Mouse (Mus musculus): Measurements from ENCODE around the gene Fam114a2. TPM values are rescaled to one million over a fixed set of nuclear protein-coding genes. Genes with fewer than 3 reads are reported as not detected.
A peak's percentile ranks its signal among the peaks of the same experiment; 100 is the strongest.
"Not testable (repeated sequence)": the region's sequence is repeated elsewhere in the genome, so short reads cannot be mapped to it uniquely, and the experiment has no call there.

Gene Fam114a2
- polyA plus RNA-seq (2016; fragmentation: Nextera tagmentation; extraction: Ambion mirVana), result 71.8 and 81.6 TPM in 2 replicates

GRCm38 (mm10) chr11:57518091-57518750, at the start of gene Fam114a2, which contains the start of gene Mfap3:
Gene Fam114a2 (minus strand): TSS chr11:57518617.
Gene Mfap3 (plus strand): TSS chr11:57518664.
- Histone ChIP-seq H3K4me1 (peaks cover 19% of the 10 kb centered on the region), H3K27ac (replicated peaks) (peak within 1 kb of the TSS; percentile 93), H3K4me3 (peak within 1 kb of the TSS; percentile 79), H3K27me3 (ENCODE audit: low read depth, poor library complexity, severe bottlenecking) (no peaks in the 10 kb centered on the region), H3K9me3 (replicated peaks) (no peaks in the 10 kb centered on the region), H3K36me3 (peaks cover 34% of the 10 kb centered on the region)
- WGBS, result under 1% methylated on average over 59 of the region's 59 CpGs
- DNase-seq (ENCODE audit: low spot score), result peak; percentile 94

DNA sequence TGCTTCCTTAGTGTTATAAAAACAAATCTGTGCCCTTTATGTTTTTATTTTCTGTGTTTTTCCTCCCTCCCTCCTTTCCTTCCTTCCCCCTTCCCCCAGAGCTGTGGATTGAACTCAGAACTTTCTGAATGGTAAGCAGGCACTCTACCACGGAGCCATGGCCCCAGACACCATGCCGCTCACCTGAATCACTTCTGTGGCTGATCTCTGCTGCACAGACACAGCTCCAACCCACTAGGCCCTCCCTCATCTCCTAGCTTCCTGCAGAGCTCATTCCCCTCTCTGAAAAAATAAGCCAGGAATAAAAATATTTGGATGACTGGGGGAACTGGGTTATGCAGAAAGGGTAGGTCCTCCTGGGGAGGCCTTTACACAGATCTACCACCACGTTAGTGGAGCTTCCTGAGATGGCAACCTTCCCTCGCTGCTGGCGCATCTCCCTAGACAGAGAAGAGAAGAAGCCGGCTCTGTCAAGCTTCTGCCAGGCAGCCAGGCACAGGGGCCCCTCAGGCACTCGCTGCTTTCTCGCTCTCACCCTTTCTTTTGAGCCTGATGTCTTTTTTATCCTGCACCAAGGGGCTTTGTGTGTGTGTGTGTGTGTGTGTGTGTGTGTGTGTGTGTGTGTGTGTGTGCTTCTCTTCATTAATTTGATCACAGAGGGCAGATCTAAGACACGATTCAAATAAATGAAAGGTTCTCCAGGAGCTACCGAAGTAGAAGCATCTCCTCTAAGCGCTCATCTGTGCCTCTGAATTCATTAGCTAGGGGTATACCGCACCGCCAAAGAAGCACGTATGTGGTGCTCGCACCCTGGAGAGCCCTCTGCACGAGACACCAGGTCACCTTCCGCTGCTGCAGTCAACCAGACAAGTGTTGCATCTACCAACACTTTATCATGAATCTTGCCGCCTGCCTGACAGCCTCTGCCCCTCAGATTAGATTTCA, 47.9 kb upstream of the Fam114a2 start:
- Histone ChIP-seq H3K36me3 (no peaks in the 10 kb centered on the region), H3K4me3 (peak overlapping the region; percentile 12; the same call in 1 of the 2 replicates), H3K4me1 (peaks cover 14% of the 10 kb centered on the region), H3K27ac (replicated peaks) (peak overlapping the region; percentile 73), H3K9me3 (replicated peaks) (peaks cover 11% of the 10 kb centered on the region), H3K27me3 (ENCODE audit: low read depth, poor library complexity, severe bottlenecking) (0 out of 2 replicates have a peak, but pooled peaks cover 14% of the 10 kb centered on the region)
- WGBS, result 29% methylated on average over 18 of the region's 18 CpGs
- no peak for DNase-seq (ENCODE audit: low spot score)

GRCm38 (mm10) chr11:57564564-57564963, 46.1 kb upstream of the Fam114a2 start:
- no peak for DNase-seq (ENCODE audit: low spot score)
- H3K27me3 ChIP-seq (ENCODE audit: low read depth, poor library complexity, severe bottlenecking), result 0 out of 2 replicates have a peak, but pooled peaks cover 14% of the 10 kb centered on the region
- peaks cover 14% of the 10 kb centered on the region for H3K4me1 ChIP-seq
- H3K9me3 ChIP-seq (replicated peaks), result peaks cover 1% of the 10 kb centered on the region; the same call in 1 of the 2 replicates
- WGBS, result 86% methylated on average over 12 of the region's 12 CpGs
- no peak overlapping the region for H3K27ac ChIP-seq (replicated peaks)
- H3K36me3 ChIP-seq, result no peaks in the 10 kb centered on the region
- no peak overlapping the region for H3K4me3 ChIP-seq

DNA sequence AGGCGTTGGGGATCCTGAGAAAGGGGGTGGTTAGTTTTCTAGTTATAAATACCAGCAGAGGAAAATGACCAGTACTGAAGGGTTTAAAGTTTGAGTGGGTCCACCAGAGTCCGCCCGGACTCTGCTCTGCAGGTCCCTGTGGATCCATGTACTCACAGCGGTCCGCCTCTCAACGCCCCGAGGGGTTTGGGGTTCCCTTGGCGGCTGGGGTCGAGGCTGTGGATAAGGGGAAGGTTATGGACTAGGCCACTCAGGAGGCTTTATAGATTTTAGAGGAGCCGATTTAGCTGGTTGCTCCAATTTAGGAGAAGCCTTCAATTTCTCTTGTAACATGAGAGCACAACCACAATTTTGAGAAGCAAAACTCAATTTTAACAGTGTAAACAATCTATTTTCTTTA, 39.5 kb upstream of the Fam114a2 start:
- not testable (repeated sequence) for H3K9me3 ChIP-seq (replicated peaks); H3K27me3 ChIP-seq (ENCODE audit: low read depth, poor library complexity, severe bottlenecking); H3K36me3 ChIP-seq; H3K4me3 ChIP-seq; DNase-seq (ENCODE audit: low spot score); H3K27ac ChIP-seq (replicated peaks)
- H3K4me1 ChIP-seq, result peaks cover 14% of the 10 kb centered on the region
- WGBS, result 96% methylated on average over 10 of the region's 10 CpGs

DNA sequence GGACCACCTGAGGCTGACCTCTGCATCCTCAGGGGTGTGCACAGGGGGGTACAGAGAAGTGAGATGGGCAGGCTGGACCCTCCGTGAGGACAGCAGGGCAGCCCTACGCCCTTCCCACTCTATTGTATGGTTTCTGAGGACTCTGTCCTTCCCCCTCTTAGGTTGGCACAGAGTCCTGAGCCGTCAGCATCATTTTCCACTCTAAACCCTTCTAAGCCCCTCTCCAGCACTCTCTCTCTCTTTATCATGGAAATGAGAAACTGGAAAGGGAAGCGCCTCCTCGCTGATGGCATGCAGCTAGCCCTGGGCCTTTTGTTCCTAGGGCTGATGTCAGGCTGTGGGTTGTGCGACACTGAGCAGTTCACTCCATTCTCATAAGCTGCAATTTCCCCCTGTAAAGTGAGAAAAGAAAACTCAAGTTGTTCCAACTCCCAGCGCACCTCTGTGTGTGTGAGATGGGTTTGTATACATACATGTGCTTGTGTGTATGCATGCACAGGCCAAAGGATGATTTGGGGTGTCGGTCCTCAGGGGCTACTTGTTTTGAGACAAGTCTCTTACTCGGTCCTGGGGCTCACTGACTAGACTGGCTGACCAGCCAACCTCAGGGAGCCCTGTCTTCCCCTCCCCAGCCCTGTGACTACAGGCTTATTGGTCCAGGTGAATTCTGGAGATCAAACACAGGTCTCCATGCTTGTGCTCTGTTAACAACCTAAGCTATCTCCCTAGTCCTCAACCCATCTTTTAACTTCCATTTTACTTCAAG, 34.8 kb upstream of the Fam114a2 start:
- Histone ChIP-seq H3K9me3 (replicated peaks) (no peaks in the 10 kb centered on the region), H3K36me3 (no peaks in the 10 kb centered on the region), H3K4me1 (peaks cover 44% of the 10 kb centered on the region), H3K27ac (replicated peaks) (peak overlapping the region; percentile 85), H3K27me3 (ENCODE audit: low read depth, poor library complexity, severe bottlenecking) (peaks cover 24% of the 10 kb centered on the region; the same call in 1 of the 2 replicates), H3K4me3 (peak overlapping the region; percentile 27)
- peak; percentile 75 for DNase-seq (ENCODE audit: low spot score)
- WGBS, result 17% methylated on average over 9 of the region's 9 CpGs

- H3K4me3 ChIP-seq, result no peak overlapping the region
- 89% methylated on average over 8 of the region's 8 CpGs for WGBS
- H3K4me1 ChIP-seq, result peaks cover 56% of the 10 kb centered on the region
- peaks cover 24% of the 10 kb centered on the region; the same call in 1 of the 2 replicates for H3K27me3 ChIP-seq (ENCODE audit: low read depth, poor library complexity, severe bottlenecking)
- no peak for DNase-seq (ENCODE audit: low spot score)
- peak overlapping the region; percentile 4; the same call in 1 of the 2 replicates for H3K27ac ChIP-seq (replicated peaks)
- no peaks in the 10 kb centered on the region for H3K9me3 ChIP-seq (replicated peaks)
- H3K36me3 ChIP-seq, result no peaks in the 10 kb centered on the region
These were observed 32.6 kb upstream of the Fam114a2 start for GRCm38 (mm10) chr11:57551016-57551415.

DNA sequence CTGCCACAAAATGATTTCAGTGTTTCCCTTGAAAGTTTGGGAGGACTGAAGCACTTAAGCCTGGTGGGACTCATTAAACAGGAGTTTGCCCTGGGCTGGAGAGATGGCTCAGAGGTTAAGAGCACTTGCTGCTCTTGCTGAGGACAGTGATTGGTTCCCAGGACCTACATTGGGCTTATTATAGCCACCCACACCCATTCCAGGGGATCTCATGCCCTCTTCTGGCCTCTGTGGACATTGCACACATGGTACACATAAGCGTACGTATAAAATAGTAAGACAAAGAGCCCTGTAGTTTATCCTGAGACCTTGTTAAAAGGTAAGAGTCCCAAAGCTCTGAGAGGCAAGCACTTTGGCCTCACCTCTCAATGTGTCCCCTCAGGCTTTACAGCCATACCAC, 31.8 kb upstream of the Fam114a2 start:
- H3K27ac ChIP-seq (replicated peaks), result peak overlapping the region; percentile 23; the same call in 1 of the 2 replicates
- no peak for DNase-seq (ENCODE audit: low spot score)
- peaks cover 24% of the 10 kb centered on the region; the same call in 1 of the 2 replicates for H3K27me3 ChIP-seq (ENCODE audit: low read depth, poor library complexity, severe bottlenecking)
- H3K36me3 ChIP-seq, result no peaks in the 10 kb centered on the region
- no peak overlapping the region for H3K4me3 ChIP-seq
- H3K9me3 ChIP-seq (replicated peaks), result no peaks in the 10 kb centered on the region
- peaks cover 56% of the 10 kb centered on the region for H3K4me1 ChIP-seq
- 96% methylated on average over 2 of the region's 2 CpGs for WGBS

GRCm38 (mm10) chr11:57548618-57549550, 30.5 kb upstream of the Fam114a2 start:
- Histone ChIP-seq H3K27me3 (ENCODE audit: low read depth, poor library complexity, severe bottlenecking) (peaks cover 17% of the 10 kb centered on the region; the same call in 1 of the 2 replicates), H3K4me1 (peaks cover 51% of the 10 kb centered on the region), H3K36me3 (no peaks in the 10 kb centered on the region), H3K9me3 (replicated peaks) (no peaks in the 10 kb centered on the region), H3K27ac (replicated peaks) (peak overlapping the region; percentile 76), H3K4me3 (peak overlapping the region; percentile 12; the same call in 1 of the 2 replicates)
- WGBS, result 37% methylated on average over 18 of the region's 18 CpGs
- DNase-seq (ENCODE audit: low spot score), result peak; percentile 89

DNA sequence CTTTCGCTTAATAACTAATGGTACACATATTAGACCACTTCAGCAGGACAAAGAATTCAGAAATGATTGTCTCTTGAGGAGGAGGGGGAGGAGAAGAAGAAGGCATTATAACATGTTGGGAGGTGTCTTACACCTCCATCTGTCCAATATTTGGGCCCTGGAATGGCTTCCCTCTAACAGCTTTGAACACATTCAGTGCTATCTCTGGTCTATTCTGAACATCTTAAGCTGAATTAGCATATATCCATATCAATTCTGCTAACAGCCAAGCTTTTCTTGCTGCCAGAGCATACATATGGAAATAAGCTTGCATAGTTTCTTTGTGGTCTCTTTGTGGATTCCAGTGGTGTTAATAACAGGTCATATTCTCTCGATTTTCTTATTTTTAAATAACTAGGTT, 22.3 kb upstream of the Fam114a2 start:
- H3K27ac ChIP-seq (replicated peaks), result no peak overlapping the region
- H3K27me3 ChIP-seq (ENCODE audit: low read depth, poor library complexity, severe bottlenecking), result no peaks in the 10 kb centered on the region
- 92% methylated on average over 2 of the region's 2 CpGs for WGBS
- H3K36me3 ChIP-seq, result no peaks in the 10 kb centered on the region
- no peak overlapping the region for H3K4me3 ChIP-seq
- no peaks in the 10 kb centered on the region for H3K9me3 ChIP-seq (replicated peaks)
- no peak for DNase-seq (ENCODE audit: low spot score)
- H3K4me1 ChIP-seq, result peaks cover 10% of the 10 kb centered on the region

GRCm38 (mm10) chr11:57539841-57540418, 21.5 kb upstream of the Fam114a2 start:
- no peak for DNase-seq (ENCODE audit: low spot score)

GRCm38 (mm10) chr11:57535912-57536311, 17.5 kb upstream of the Fam114a2 start:
- WGBS, result 92% methylated on average over 5 of the region's 5 CpGs
- Histone ChIP-seq H3K4me1 (peaks cover 28% of the 10 kb centered on the region), H3K27ac (replicated peaks) (no peak overlapping the region), H3K27me3 (ENCODE audit: low read depth, poor library complexity, severe bottlenecking) (no peaks in the 10 kb centered on the region), H3K9me3 (replicated peaks) (no peaks in the 10 kb centered on the region), H3K4me3 (no peak overlapping the region), H3K36me3 (peaks cover 32% of the 10 kb centered on the region)
- DNase-seq (ENCODE audit: low spot score), result no peak

More at GRCm38 (mm10) chr11:57539841-57540418, 21.5 kb upstream of the Fam114a2 start:
- no peaks in the 10 kb centered on the region for H3K9me3 ChIP-seq (replicated peaks)
- peaks cover 13% of the 10 kb centered on the region for H3K4me1 ChIP-seq
- H3K27me3 ChIP-seq (ENCODE audit: low read depth, poor library complexity, severe bottlenecking), result no peaks in the 10 kb centered on the region
- no peaks in the 10 kb centered on the region for H3K36me3 ChIP-seq
- 75% methylated on average over 5 of the region's 5 CpGs for WGBS
- no peak overlapping the region; the same call in 1 of the 2 replicates for H3K27ac ChIP-seq (replicated peaks)
- no peak overlapping the region for H3K4me3 ChIP-seq

Measured in midbrain, embryonic 10.5 days (tissue).